Mouse (Mus musculus) urinary bladder, postnatal 10 days (tissue): ENCODE data around the gene Nup210.
A peak's percentile ranks its signal among the peaks of the same experiment; 100 is the strongest.

ENCODE experiments used
- DNase-seq: peaks from one replicate; pipeline ENCODE4 v3.0.0; 2022; ENCODE audit warnings: low spot score

Gene Nup210

GRCm38 (mm10) chr6:91116244-91117145 lies at the start of gene Nup210:
Gene Nup210 (minus strand): TSS chr6:91116829.
- DNase-seq, result peak; percentile 72

GRCm38 (mm10) chr6:91165210-91165609 lies 48.6 kb upstream of the Nup210 start:
- peak; percentile 31 for DNase-seq

DNA sequence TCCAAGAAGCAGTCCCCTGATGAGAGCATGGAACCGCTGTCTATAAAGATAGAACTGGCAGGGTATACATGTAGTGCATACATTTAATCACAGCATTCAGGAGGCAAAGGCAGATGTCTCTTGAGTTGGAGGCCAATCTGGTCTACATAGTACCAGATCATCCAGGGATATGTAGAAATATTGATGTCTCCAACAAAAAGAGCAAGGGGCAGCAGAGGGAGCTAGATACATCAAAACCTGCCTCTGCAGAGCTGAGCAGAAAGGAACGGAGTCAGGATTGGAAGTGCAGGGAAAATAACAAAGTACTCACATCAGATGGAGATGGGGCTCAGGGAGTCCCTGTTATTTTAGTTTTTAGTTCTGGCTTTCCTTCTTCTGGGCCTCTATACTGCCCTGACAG lies 48.0 kb upstream of the Nup210 start:
- DNase-seq, result no peak

DNA sequence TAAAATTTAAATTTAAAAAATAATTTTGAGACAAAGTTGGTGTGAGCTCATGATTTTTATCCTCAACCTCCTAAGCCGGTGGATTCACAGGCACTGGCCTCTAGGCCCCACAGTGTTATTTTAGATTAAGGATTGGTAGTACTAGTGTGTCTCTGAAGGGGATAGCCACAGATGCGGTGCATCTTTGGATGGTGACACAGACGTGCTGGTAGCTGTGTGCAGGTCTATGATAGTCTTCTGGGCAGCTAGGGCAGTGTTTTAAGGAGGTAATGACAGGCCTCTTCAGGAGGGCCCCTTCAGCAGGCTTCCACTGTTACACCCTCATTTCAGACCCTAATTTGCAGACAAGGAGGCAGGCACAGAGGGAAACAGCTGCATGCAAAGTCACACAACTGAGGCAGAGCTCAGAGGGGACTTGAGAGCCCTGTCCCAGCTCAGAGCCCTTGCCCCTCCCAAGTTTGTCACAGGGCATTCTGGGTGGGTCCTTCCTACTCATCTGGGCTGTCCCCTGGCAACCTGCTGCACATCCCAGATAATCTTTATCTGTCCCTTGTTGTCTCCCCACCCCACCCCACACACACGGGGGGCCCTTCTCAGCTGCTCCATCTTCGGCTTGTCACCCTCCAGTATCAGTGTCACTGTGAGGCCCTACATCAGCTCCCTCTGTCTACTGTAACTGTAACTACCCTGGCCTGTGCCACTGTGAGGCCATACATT lies 46.7 kb upstream of the Nup210 start:
- no peak for DNase-seq

DNA sequence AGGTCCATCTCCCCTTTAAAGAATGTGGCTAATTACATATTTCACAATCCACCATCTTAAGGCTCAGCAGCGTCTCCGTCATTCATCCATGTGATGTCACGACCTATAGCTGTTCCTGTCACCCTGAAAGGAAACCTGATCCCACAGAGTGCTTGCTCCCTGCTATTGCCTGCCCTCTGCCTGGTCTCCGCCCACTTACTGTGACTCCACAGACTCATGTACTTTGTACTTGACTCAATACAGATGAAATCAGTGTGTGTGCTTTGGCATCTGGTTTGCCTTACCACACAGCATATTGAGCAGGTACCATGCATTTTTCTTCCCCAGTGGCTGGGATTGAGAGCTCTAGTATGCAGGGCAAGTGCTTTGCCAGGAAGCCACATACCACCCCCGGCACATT lies 45.7 kb upstream of the Nup210 start:
- no peak for DNase-seq

DNA sequence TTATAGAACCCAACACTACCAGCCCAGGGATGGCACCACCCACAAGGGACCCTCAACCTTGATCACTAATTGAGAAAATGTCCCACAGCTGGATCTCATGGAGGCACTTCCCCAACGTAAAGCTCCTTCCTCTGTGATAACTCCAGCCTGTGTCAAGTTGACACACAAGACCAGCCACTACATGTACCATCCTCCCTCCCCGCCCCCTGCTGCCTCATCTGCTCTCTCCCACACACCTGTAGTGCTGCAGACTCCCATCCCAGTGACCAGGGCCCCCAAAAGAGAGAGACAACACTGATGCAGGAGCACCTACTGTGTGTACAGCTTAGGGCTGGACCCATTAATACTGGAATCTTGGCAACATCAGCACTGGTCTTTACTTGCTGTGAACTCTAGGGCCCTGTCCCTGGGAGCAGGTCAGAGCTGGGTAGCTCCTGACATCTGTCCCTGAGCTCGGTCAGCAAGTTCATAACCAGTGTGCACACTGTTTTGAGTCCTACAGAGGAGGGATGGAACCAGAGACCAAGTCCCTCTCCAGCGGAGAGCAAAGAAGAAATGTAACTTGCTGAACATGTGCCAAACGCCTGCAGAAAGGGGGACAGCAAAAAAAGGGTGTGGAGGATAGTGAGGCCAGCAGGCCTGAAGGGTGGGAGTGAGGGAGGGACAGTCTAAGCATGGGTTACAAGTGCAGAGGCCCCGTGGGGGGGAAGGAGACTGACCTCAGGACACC lies 45.0 kb upstream of the Nup210 start:
- no peak for DNase-seq

DNA sequence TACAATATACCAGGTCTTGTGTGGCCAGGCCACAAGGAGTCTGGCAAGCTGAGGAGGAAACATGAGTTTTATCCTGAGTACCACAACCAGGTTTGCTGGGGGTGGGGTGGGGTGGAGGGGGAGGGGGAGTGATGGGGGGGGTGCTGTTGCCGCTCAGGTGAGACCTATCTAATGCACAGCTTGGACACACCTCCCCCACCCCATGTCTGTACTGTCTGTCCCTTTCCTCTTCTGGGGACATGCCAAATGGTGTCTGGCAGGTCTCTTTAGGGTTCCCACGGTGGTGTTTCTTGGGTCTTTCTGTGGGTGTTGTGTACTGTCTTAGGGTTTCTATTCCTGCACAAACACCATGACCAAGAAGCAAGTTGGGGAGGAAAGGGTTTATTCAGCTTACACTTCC lies 44.3 kb upstream of the Nup210 start:
- no peak for DNase-seq

GRCm38 (mm10) chr6:91160399-91160798 lies 43.8 kb upstream of the Nup210 start:
- no peak for DNase-seq

GRCm38 (mm10) chr6:91159047-91159446 lies 42.4 kb upstream of the Nup210 start:
- DNase-seq, result no peak

- no peak for DNase-seq
Measured at GRCm38 (mm10) chr6:91157237-91157570, 40.6 kb upstream of the Nup210 start.

DNA sequence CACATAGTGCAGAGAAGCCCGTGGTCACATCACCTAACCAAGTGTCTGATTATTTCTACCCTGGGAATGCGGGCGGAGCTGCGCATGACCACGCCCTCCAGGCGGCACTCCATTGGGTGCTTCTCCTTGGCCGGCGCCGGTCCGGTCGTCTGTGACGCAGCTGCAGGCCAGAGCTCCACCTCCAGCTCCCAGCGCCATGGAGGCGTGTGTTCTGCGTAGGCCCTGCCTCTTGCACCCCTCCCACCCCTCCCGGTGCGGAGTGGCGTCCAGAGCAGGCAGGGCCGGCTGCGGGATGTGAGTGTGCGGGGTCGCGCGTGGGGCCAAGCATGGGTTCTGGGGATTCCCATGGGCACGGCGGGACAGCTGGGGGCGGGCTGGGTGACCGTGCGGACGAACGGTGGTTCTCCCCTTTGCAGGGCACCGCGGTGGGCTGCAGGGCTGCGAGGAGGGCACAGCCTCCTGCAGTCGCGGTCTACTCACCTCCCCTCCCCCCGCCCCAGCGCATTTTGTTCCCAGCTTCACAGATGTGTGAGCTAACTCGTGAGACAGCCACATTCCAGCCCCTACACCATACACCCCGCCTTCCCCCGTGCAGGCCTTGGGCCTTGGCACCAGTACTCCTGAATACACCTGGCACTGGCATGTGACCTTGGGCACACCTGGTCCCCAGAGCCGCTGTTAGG lies 40.1 kb upstream of the Nup210 start, which contains the start of gene Hdac11:
Gene Hdac11 (plus strand): TSS at position 112 of the 683 bp plus-strand sequence.
- peak; percentile 42 for DNase-seq

DNA sequence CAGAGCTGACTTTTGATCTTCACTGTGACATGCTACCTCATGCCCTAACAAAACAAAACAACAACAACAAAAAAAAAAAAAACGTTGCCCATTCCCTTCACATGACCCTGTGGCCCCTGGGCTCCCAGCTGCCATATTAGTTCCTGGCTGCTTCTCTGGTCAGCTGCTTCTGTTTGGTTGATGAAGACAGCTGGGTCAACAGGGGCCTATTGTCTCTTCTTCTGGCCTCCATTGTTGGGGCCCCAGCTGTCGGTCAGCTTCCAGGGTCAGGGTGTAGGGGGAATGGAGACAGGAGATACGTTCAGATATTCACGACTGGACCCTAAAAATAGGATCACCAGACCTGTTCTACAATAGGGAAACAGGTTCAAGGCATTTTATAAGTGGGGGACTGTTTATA lies 39.4 kb upstream of the Nup210 start:
- no peak for DNase-seq

DNA sequence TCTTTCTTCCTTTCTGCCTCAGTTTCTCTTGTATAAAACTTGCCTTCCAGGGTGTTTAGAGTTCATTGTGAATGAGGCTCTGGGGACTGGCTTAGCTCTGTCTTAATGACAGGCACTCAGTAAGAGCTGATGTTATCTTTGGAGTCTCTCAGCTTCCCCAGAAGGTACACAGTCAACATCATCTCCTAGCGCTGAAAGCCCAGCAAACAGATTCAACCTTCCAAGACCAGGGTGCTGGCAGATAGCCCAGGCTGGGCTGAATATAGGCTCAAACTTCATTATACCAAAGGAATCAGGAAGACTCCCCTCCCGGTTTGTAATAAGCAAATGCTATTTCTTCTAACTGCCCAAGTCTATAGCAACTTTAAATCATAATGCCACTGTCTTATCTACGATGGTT lies 38.7 kb upstream of the Nup210 start:
- no peak for DNase-seq

- DNase-seq, result no peak
Measured at GRCm38 (mm10) chr6:91154685-91155084, 38.1 kb upstream of the Nup210 start.

DNA sequence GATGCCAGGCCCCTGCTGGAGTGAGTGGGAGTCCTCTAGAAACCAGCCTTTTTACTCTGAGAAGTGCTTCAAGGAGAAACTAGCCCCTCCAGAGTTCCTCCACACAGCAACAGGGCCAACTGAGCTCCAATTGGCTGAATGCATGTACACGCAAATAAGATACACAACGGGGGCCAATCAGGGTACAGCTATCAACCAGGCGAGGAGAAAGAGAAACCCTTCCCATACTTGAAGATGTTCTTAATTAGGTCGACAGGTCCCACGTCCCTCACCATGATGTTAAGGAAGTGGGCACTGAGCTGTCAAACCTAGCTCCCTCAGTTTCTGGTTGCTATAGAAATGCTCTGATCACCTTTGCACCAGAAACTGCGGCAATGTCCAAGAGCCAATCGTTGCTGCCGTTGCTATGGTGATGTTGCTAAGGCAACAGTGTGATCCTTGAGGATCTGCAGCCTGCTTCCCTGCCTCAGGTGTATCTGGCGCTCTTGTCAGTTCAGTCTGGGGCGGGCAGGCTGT lies 37.0 kb upstream of the Nup210 start:
- no peak for DNase-seq

DNA sequence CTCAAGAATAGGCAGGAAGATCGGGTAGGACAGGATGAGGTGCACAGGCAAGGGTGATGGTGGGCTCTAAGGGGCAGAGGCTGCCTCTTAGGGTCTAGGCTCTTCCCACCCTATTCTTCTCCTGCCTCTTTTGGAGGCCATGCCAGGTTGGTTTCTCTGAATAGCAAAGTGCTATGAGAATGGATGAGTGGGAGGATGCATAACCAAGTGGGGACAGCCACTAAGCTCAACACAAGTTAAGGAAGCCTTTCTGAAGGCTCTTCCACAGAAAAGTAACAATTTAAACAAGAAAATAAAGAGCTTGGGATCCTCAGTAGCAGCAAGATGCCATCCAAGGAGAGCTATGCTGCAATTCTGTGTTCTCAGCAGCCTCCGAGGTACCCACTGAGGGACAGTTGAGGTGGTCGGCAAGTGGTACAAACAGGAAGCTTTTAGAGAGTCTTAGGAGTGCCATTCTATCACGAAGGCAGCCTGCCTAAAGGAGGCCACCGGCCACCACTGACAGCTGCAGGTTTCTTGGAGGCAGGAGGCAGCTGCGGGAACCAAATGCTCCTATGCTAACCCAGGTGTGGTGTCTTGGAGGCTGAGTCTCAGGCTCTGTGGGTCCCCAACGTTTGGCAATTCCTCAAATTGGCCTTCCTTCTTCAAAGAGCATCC lies 36.4 kb upstream of the Nup210 start:
- no peak for DNase-seq

GRCm38 (mm10) chr6:91147152-91147770 lies 30.6 kb upstream of the Nup210 start:
- DNase-seq, result no peak

- no peak for DNase-seq
Measured at GRCm38 (mm10) chr6:91146443-91147151, 30.0 kb upstream of the Nup210 start.

GRCm38 (mm10) chr6:91145572-91145971 lies 28.9 kb upstream of the Nup210 start:
- no peak for DNase-seq

- DNase-seq, result no peak
Measured at GRCm38 (mm10) chr6:91145056-91145455, 28.4 kb upstream of the Nup210 start.
